Mouse (Mus musculus): ENCODE measurements around the gene Creb5. TPM values are rescaled to one million over a fixed set of nuclear protein-coding genes. Genes with fewer than 3 reads are reported as not detected.

Gene Creb5
- polyA plus RNA-seq, 1 experiment from 2014 or later = 2.8 TPM

DNA sequence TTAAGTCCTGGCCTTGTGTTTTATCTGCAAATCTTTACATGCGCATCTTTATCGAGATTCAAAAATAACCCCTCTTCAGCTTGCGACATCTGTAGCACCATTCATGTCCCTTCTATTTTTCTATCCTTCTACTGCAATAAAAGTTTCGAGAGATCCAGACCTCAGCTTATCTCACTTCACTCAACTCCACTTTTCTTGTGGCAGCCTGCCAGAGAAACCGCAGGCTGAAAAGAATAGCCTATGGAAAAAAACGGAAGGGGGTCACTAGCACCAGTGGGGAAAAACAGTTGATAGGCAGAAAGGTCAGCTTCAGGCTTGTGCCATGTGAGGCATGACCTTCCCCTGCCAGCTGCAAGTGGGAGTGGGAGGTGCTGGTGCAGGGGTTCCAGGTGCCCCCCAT, 21.6 kb downstream of the Creb5 start:
- WGBS = 46% methylated on average over 6 of the region's 6 CpGs
- no peak for ATAC-seq
- Histone ChIP-seq H3K27ac (ENCODE audit: low read depth, low read length) (no peak overlapping the region), H3K9me3 (ENCODE audit: control insufficient read depth) (no peaks in the 10 kb centered on the region), H3K9ac (ENCODE audit: low read depth, low read length) (no peak overlapping the region), H3K4me2 (replicated peaks; ENCODE audit: low read depth) (no peak overlapping the region), H3K4me1 (replicated peaks; ENCODE audit: control insufficient read depth, insufficient read depth, low read length) (no peaks in the 10 kb centered on the region), H3K27me3 (replicated peaks; ENCODE audit: control insufficient read depth, insufficient read depth, low read length) (no peaks in the 10 kb centered on the region), H3K4me3 (ENCODE audit: low read depth, low read length) (no peak overlapping the region), H3K36me3 (ENCODE audit: control insufficient read depth, insufficient read depth) (no peaks in the 10 kb centered on the region)
- TF ChIP-seq CTCF (IDR thresholded peaks at IDR 0.05; ENCODE audit: low read depth) = no peak

DNA sequence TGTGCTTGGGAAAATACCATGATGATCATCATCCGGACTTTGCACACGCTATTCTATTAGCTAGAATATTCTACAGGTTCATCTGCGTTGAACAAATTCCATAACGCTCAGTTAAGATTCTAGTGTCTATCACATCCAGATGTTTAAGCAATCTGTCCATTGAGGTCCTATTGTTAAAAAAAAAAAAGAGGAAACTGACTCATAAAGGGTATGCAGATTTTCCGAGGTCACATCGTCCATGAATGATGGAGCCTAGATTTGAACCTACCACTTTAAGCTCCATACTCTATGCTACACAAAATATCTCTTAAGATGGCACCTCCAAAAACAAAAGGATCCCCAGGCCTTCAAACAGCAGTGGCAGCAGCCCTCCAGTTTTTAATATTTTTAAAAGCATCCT, 26.5 kb downstream of the Creb5 start:
- 86% methylated on average over 6 of the region's 6 CpGs for WGBS
- ATAC-seq = no peak
- Histone ChIP-seq H3K9me3 (ENCODE audit: control insufficient read depth) (no peaks in the 10 kb centered on the region), H3K4me1 (replicated peaks; ENCODE audit: control insufficient read depth, insufficient read depth, low read length) (no peaks in the 10 kb centered on the region), H3K9ac (ENCODE audit: low read depth, low read length) (no peak overlapping the region), H3K36me3 (ENCODE audit: control insufficient read depth, insufficient read depth) (no peaks in the 10 kb centered on the region), H3K4me2 (replicated peaks; ENCODE audit: low read depth) (no peak overlapping the region), H3K4me3 (ENCODE audit: low read depth, low read length) (no peak overlapping the region), H3K27ac (ENCODE audit: low read depth, low read length) (no peak overlapping the region), H3K27me3 (replicated peaks; ENCODE audit: control insufficient read depth, insufficient read depth, low read length) (no peaks in the 10 kb centered on the region)
- TF ChIP-seq CTCF (IDR thresholded peaks at IDR 0.05; ENCODE audit: low read depth) = no peak

DNA sequence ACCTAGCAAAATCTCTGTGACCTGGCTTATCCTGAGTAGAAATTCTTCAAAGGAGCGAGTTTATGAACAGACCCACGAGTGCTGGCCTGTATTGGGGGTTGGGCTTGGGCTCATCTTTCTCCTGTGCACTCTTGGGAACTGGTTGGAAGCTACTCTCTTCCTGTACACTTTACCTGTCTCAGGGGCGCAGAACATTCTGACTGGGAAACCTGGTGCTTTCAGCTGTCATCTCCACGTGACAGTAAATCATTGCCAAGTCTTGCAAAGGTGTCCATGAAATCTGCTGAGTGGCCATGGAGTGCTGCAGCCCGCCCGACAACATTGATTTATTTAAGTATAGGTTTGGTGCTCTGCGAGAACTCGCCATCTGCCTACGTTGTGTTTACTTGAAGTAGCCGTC, 27.1 kb downstream of the Creb5 start:
- H3K9me3 ChIP-seq (ENCODE audit: control insufficient read depth) = no peaks in the 10 kb centered on the region
- ATAC-seq = no peak
- no peak overlapping the region for H3K27ac ChIP-seq (ENCODE audit: low read depth, low read length)
- H3K4me2 ChIP-seq (replicated peaks; ENCODE audit: low read depth) = no peak overlapping the region
- H3K36me3 ChIP-seq (ENCODE audit: control insufficient read depth, insufficient read depth) = no peaks in the 10 kb centered on the region
- no peak for TF ChIP-seq CTCF (IDR thresholded peaks at IDR 0.05; ENCODE audit: low read depth)
- H3K4me3 ChIP-seq (ENCODE audit: low read depth, low read length) = no peak overlapping the region
- H3K4me1 ChIP-seq (replicated peaks; ENCODE audit: control insufficient read depth, insufficient read depth, low read length) = no peaks in the 10 kb centered on the region
- H3K9ac ChIP-seq (ENCODE audit: low read depth, low read length) = no peak overlapping the region
- H3K27me3 ChIP-seq (replicated peaks; ENCODE audit: control insufficient read depth, insufficient read depth, low read length) = no peaks in the 10 kb centered on the region
- 51% methylated on average over 10 of the region's 10 CpGs for WGBS

DNA sequence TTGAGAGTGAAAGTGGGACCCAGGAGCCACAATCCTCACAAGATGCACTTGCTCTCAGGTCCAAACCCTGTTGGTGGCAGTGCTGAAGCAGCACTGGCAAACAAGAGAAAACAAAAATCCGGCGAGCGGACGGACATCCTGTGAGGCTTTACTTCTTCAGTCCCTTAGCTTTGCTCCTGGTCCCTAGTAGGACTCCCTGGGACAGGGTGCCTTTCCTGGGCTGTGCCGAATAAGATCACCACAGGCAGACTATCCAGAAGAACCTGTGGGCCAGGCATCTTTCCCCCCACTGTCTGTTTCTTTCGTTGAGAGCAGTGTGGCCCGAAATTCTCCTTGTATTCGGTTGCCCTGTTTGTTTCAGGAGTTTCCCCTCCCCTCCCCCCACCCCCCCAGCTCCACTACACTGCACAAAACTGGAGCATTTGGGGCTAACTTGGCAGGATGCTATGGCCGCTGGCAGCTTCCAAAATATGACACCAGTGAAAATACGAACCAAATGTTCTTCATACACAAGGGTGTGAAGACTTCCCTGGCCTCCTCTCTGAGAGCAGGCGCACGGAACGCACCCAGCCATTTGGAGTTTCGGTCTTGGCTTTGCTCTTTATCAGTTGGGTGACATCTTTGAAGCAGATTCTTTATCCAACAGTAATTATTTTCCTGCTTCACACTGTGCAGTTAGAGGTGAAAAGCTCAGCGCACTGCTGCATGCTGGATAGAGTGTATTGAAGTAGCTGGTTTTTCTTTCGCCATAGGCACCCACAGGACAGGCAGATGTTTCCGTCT, 32.7 kb downstream of the Creb5 start:
- Histone ChIP-seq H3K27me3 (replicated peaks; ENCODE audit: control insufficient read depth, insufficient read depth, low read length) (no peaks in the 10 kb centered on the region), H3K36me3 (ENCODE audit: control insufficient read depth, insufficient read depth) (no peaks in the 10 kb centered on the region), H3K4me2 (replicated peaks; ENCODE audit: low read depth) (no peak overlapping the region), H3K9me3 (ENCODE audit: control insufficient read depth) (no peaks in the 10 kb centered on the region), H3K9ac (ENCODE audit: low read depth, low read length) (no peak overlapping the region), H3K27ac (ENCODE audit: low read depth, low read length) (no peak overlapping the region), H3K4me1 (replicated peaks; ENCODE audit: control insufficient read depth, insufficient read depth, low read length) (no peaks in the 10 kb centered on the region), H3K4me3 (ENCODE audit: low read depth, low read length) (no peak overlapping the region)
- 78% methylated on average over 17 of the region's 17 CpGs for WGBS
- no peak for ATAC-seq
- no peak for TF ChIP-seq CTCF (IDR thresholded peaks at IDR 0.05; ENCODE audit: low read depth)

DNA sequence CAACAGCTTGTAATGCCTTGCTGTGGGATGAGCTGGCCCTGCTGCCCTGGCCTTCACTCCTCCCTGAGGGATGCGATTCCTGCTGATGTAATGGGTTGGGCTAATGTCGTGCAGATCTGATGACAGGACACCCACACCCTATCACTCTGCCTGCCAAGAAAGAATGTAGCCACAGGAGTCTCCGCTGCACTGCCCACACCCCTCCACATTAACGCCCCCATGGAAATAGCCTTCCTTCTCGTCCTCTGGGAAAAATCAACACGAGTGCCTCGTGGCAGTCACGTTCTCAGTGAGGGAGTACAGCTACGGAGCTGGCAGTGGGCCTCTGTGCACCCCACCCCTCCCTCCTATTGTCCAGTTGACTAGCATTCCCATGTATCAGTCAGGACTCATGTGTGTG, 50.3 kb downstream of the Creb5 start:
- Histone ChIP-seq H3K4me2 (replicated peaks; ENCODE audit: low read depth) (no peak overlapping the region), H3K27me3 (replicated peaks; ENCODE audit: control insufficient read depth, insufficient read depth, low read length) (no peaks in the 10 kb centered on the region), H3K9ac (ENCODE audit: low read depth, low read length) (no peak overlapping the region), H3K4me3 (ENCODE audit: low read depth, low read length) (no peak overlapping the region), H3K9me3 (ENCODE audit: control insufficient read depth) (no peaks in the 10 kb centered on the region), H3K4me1 (replicated peaks; ENCODE audit: control insufficient read depth, insufficient read depth, low read length) (no peaks in the 10 kb centered on the region), H3K27ac (ENCODE audit: low read depth, low read length) (no peak overlapping the region), H3K36me3 (ENCODE audit: control insufficient read depth, insufficient read depth) (no peaks in the 10 kb centered on the region)
- TF ChIP-seq CTCF (IDR thresholded peaks at IDR 0.05; ENCODE audit: low read depth) = no peak
- WGBS = 27% methylated on average over 9 of the region's 9 CpGs
- no peak for ATAC-seq

DNA sequence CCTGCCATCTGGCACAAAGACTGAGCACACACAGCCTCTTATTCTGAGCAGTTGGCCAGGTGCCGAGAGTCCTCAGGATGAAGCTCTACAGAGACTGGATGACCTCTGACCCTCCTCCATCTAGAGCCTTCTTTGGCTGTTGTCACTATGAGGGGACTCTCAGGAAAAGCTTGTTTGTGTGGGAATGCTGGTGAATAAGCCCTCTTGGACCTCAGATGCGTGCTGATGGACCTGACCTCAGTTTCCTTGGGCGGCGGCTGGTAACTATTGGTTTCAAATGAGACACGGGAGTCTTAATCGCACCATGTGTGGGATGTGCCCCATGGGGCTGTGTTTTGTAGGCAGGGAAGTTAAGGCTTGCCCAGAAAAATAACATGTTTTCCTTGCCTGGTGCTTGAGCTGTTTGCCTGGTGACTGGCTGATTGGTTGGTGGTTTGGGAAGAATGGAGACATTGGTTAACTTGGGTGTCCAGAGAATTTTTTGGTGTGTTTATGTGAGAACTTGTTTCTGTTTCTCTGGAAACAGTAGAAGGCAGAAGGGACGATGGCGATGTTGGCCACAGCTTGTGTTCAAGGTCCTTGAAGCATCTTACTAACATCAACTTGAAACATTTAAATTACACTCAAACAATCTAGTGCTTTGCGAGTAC, 65.4 kb downstream of the Creb5 start:
- no peak for ATAC-seq
- no peak overlapping the region for H3K4me2 ChIP-seq (replicated peaks; ENCODE audit: low read depth)
- no peak overlapping the region for H3K4me3 ChIP-seq (ENCODE audit: low read depth, low read length)
- no peaks in the 10 kb centered on the region for H3K4me1 ChIP-seq (replicated peaks; ENCODE audit: control insufficient read depth, insufficient read depth, low read length)
- 86% methylated on average over 9 of the region's 9 CpGs for WGBS
- H3K9ac ChIP-seq (ENCODE audit: low read depth, low read length) = no peak overlapping the region
- no peaks in the 10 kb centered on the region for H3K9me3 ChIP-seq (ENCODE audit: control insufficient read depth)
- TF ChIP-seq CTCF (IDR thresholded peaks at IDR 0.05; ENCODE audit: low read depth) = no peak
- no peaks in the 10 kb centered on the region for H3K36me3 ChIP-seq (ENCODE audit: control insufficient read depth, insufficient read depth)
- no peak overlapping the region for H3K27ac ChIP-seq (ENCODE audit: low read depth, low read length)
- H3K27me3 ChIP-seq (replicated peaks; ENCODE audit: control insufficient read depth, insufficient read depth, low read length) = no peaks in the 10 kb centered on the region

Measured in intestine, postnatal 0 days (tissue).